Mouse (Mus musculus): ENCODE data around the gene Ube2o.

DNA sequence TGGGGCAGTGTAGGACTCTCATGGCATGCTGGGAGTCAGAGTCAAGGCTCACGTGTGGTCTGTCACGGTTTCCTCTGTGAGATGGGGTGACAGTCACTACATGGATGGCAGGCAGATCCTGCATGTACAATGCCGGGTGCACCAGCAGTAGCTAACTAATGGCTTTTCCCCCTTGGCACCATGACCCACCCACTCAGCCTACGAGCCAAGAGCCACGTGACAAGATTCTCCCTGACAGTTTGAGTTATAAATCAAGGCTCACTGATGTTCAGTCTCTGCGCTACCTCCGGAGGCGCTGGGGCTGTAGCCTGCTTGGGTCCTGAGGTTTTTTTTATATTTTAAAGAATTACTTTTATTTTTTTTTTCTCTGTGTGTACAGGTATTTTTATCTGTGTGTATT lies 38.3 kb upstream of the Ube2o start:
- TF ChIP-seq EP300 (IDR thresholded peaks at IDR 0.05; ENCODE audit: low read depth) (no peak), CTCF (IDR thresholded peaks at IDR 0.05; ENCODE audit: low read depth) (no peak)
